Mouse (Mus musculus): ENCODE results near the gene Sh2d3c. TPM values are rescaled to one million over a fixed set of nuclear protein-coding genes. Genes with fewer than 3 reads are reported as not detected.
A peak's percentile ranks its signal among the peaks of the same experiment; 100 is the strongest.

Sh2d3c gene
- total and polyA plus RNA-seq, 3 experiments = 11.3 to 50.8 (median 19.1) TPM

- DNase-seq = no peak
Measured at GRCm38 (mm10) chr2:32694691-32695090, 26.2 kb upstream of the Sh2d3c start.

DNA sequence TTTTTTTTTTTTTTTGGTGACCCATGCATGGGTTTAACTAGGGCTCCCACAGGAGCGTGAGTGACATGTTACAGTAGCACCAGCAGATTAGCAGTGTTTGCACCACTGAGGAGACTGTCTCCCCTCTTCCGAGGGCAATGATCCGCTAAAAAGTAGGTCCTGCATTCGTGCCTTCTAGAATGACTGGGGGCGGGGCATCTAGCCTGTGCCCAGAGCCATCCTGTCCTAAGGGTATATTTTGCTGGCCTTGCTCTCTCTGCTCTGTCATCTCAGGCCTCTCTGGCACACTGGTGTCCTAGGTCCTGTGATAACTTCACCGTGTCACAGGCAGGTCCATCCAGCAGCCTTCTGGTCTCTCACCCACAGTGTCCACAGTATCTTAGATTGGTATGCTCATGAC, 21.2 kb upstream of the Sh2d3c start:
- no peak for DNase-seq

GRCm38 (mm10) chr2:32700966-32701743, 19.7 kb upstream of the Sh2d3c start:
- no peak for DNase-seq

DNA sequence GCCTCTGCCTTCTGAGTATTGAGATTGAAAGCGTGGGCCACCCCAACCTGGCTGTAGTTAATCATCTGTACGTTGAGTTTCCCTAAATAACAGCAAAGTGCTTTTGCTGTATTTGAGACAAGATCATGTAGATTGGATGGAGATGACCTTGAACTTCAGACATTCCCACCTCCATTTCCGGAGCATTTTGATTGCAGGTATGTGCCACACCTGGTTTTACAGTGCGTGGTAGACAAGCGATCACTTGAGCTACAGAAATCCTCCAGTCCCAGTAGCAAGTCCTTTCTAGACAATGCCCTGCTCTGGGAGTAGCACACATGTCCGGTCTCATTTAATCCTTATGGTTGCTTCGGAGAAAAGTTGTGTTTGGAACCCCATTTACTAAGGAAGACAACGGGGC, 17.8 kb upstream of the Sh2d3c start:
- no peak for DNase-seq

DNA sequence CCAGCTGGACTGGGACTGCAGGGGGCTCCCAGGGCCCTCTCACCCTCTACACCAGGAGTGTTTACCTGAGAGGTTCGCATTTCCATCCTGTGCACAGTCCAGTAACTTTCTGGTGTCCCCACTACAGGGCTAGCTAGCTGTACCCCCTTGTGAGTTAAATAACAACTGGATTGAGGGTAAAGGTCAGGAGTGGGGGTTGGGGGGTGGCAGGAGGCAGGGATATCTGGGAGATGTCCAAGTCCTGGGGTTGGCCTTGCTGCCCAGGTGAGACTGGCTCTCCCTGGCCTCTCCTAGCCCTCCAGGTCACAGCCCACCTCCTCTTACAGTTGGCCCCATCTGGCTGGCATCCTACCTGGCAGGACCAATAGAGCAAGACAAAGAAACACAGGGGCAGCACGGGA, 16.8 kb upstream of the Sh2d3c start, which contains the start of gene Fpgs:
Gene Fpgs, minus strand, starts transcription at position 125 of the 401 bp plus-strand sequence.
- no peak for DNase-seq

DNA sequence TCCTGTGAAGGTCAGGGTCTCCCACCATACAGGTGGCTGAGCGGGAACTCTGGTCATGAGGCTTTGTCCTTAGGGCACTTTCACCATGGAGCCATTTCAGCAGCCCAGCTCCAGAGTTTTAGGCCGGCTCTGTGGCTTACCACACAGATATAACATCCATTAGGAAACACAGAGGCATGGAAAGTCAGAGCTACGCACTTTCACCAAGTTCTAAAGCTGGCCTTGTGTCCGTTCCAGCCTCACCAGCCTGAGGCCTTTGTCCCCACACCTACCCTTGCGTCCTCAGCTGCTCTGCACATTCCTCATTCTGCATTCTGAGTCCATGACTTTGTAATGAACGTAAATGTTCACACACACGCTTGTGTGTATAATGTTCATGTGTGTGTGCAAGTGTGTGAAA, 15.8 kb upstream of the Sh2d3c start:
- no peak for DNase-seq

GRCm38 (mm10) chr2:32706971-32707370, 13.9 kb upstream of the Sh2d3c start:
- no peak for DNase-seq

- no peak for DNase-seq
Measured at GRCm38 (mm10) chr2:32708643-32709042, 12.2 kb upstream of the Sh2d3c start.

GRCm38 (mm10) chr2:32709521-32710137, 11.2 kb upstream of the Sh2d3c start:
- no peak for DNase-seq

GRCm38 (mm10) chr2:32710425-32710824, 10.4 kb upstream of the Sh2d3c start:
- DNase-seq = no peak

- no peak for DNase-seq
Measured at GRCm38 (mm10) chr2:32711301-32712056, 9.4 kb upstream of the Sh2d3c start.

DNA sequence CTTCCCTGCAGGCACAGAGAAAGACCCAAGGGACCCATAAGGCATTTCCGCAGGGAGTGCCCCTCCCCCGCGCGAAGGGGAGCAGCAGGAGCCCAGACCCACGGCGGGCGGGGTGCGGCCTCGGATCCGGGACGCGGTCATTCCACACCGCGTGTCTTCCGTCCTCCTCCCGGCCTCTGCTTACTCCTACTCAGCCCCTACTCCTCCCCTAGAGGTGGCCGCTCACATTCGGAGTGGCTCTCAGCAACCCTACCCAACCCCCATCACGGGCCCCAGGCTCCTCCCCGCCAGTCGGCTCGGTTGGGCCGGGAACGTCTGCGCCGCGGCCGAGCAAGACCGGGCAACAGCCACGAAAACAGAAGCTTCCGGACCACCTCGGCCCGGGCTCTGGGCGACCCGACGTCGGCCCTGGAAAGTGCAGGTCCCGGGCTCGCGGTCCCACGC, 8.7 kb upstream of the Sh2d3c start:
- peak; percentile 85 for DNase-seq

DNA sequence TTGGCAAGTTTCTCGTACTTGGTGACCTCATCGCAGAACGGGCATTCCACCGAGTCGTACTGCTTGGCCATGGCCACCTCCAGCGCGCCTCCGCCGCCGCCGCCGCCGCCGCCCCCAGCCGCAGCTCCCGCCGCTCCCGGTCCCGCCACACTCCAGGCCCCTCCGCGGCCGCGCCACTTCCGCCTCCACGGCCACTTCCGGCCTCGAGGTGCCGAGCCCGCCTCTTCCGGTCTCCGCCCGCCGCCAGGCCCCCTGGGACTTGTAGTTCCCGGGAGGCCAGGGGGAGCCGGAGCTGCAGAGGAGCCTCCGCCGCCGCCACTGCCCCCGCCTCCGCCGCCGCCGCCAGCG, 8.3 kb upstream of the Sh2d3c start:
- peak; percentile 97 for DNase-seq

DNA sequence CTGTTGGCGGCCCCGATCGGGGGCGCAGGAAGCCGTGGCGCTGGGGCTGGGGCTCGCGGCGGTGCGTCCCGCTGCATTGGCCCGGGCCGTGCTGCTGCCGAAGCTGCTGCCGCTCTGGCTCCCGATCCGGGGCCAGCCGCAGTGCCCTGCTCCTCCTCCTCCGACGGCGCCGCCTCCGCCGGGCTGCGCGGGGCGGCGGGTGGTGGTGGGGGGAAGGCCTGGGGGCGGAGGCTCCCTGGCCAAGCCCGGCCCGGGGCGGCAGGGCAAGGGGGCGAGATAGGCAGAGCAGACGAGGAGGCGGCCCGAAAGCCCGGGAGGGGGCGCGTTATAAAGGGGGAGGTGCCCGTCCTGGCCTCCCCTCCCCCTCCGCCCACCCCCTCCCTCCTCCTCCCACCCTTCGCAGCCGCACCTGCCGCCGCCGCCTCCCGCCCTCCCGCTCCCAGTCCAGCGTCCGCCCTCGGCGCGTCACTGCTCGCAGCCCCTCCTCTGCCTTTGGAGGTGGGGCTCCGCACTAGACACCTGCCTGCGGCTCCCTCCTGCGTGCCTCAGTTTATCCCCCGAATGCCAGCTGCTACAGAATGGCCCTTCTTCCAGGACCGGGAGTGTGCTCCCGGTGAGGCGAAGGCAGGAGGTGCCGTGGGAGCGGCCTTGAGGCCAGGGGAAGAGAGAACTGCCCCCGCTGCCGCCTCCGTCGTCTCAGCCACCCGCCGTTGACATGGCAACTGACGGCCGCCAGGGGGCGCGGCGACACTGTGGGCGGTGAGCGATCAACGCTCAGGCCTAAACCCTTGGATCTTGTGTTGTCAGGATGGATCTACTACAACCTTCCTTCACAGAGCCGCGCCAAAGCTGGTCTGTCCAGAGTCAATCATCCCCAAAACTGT, 7.7 kb upstream of the Sh2d3c start, which contains the start of gene Cdk9:
Gene Cdk9, minus strand, starts transcription at position 143 of the 884 bp plus-strand sequence.
- DNase-seq = peak; percentile 96

- no peak for DNase-seq
Measured at GRCm38 (mm10) chr2:32714117-32714986, 6.5 kb upstream of the Sh2d3c start.

DNA sequence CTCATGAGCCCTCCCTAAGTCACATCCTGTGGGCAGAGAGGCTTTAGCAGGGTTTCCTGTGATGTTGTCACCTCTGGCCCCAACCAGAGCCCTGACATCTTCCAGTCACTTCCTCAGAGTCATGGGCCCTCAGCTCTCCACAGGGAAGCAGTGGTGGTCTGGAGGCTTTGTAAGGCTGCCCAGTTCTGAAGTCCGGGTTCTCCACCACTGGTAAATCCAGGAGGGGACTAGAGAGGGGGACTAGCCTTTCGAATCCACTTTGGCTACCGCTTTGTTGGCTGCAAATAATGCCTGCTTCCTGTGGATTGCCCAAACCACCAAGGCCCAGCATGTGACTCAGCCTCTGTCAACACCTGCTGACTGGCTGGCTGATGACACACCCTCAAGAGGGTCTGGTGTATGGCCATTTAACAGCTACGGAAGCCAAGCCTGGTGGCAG, 5.8 kb upstream of the Sh2d3c start:
- peak; percentile 65 for DNase-seq

GRCm38 (mm10) chr2:32718761-32719160, 2.1 kb upstream of the Sh2d3c start:
- no peak for DNase-seq

GRCm38 (mm10) chr2:32720053-32720452, 802 bp upstream of the Sh2d3c start:
- no peak for DNase-seq

GRCm38 (mm10) chr2:32722046-32722445, 1.2 kb downstream of the Sh2d3c start:
- no peak for DNase-seq

DNA sequence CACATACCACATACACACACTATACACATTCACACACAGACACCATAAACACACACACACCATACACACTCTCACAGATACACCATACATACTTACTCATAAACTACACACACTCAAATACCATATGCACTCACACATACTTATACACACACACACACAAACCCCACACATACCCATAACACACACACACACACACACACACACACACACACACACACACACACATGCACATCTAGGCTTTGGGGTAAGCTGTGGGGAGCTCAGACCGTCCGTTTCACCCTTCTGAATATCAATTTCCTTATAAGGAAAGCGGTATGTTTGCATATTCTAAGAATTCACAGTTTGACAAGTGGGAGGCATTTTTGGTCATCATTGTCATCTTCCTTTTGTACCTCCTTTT, 1.7 kb downstream of the Sh2d3c start:
- DNase-seq = no peak

DNA sequence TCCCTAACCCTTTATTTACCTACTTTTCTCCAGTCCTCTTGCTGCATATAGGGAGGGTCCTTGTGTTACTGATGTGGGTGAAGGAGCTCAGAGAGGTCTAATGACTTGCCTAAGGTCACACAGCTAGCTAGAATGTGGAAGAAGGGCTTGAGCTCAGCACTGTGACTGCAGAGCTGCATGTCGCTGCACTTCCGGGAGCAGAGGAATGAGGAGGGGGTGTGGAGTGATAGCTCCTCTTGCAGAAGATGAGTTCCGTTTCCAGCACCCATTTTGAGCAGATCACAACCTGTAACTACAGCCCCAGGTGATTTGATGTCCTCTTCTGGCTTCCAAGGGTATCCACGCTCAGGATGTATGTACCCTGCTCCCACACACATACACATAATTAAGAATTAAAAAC, 3.3 kb downstream of the Sh2d3c start:
- DNase-seq = no peak
